Mouse (Mus musculus) gastrocnemius, postnatal 10 days (tissue): ENCODE measurements around the gene Vsx2. TPM values are rescaled to one million over a fixed set of nuclear protein-coding genes. Genes with fewer than 3 reads are reported as not detected.
"Not testable (repeated sequence)": the region's sequence is repeated elsewhere in the genome, so short reads cannot be mapped to it uniquely, and the experiment has no call there.

ENCODE experiments used
- DNase-seq: peaks from one replicate; pipeline ENCODE4 v3.0.0; 2021; ENCODE audit warnings: mixed read lengths
- long read RNA-seq, 2 experiments: library from polyadenylated mRNA; stranded (forward); transcript quantifications; one replicate each; pipeline ENCODE4 v2.0.0; 2021
- total RNA-seq, 2 experiments: library from RNA; stranded (reverse); gene quantifications; 2 replicates each; pipeline ENCODE4 v1.2.3; 2021

The Vsx2 gene
- under 1 TPM in 1 of 2 experiments, not detected in 1; 0.07 TPM for total RNA-seq
- long read RNA-seq, experiment 1, result 0 reads
- long read RNA-seq, experiment 2, result 0 reads

DNA sequence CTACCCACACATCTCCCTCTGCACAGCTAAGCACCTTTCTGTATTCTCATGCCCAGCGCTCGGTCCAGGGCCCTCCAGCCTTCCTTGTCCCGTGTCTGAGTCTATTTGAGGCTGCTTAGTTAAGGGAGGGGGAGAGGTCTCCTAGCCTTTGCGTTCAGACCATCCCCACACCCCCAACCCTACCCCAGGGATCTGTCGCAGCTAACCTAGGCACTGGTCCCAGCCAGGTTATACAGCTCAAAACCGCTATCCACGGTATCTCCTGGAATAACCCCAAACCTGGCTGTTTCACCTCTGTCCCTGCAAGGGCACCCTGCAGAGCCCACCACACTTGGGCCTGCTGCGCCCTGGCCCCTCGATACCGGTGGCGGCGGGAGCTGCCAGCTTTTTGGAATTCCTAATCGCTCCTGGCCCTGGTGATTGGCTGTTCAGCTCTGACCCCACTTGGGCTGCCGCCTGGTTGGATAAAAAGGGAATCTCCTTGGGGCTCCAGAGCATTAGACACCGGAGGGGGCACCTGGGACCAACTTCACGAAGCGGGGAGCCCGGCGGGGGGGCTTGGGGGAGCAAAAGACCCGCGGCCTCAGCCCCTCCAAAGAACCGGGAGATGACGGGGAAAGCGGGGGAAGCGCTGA lies at the start of gene Vsx2:
Vsx2 (plus strand) TSS at position 427 of the 635 bp plus-strand sequence.
- no peak for DNase-seq

- DNase-seq, result no peak
Measured at GRCm38 (mm10) chr12:84523728-84524127, 45.8 kb upstream of the Vsx2 start.

- DNase-seq, result no peak
Measured at GRCm38 (mm10) chr12:84524147-84525050, 45.2 kb upstream of the Vsx2 start.

DNA sequence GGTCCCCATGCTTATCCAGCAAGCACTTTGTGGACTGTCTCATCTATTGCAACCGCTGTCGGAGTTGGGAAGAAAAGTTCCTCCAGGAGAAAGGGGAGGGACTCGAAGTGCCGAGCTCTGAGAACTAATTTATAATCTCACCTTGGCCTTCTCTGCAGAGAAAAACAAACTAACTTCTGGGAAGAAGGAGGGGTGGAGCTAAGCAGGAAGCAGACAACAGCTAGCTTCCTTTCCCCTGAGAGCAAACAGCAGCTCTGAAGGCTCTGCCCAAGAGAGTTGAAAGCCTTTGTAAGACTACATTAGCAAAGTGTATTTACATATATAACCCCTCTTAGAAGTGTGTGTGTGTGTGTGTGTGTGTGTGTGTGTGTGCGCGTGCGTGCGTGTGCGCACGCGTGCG lies 44.1 kb upstream of the Vsx2 start:
- DNase-seq, result no peak

GRCm38 (mm10) chr12:84530426-84530825 lies 39.1 kb upstream of the Vsx2 start:
- no peak for DNase-seq

- DNase-seq, result no peak
Measured at GRCm38 (mm10) chr12:84531906-84532829, 37.4 kb upstream of the Vsx2 start.

GRCm38 (mm10) chr12:84532830-84533199 lies 36.7 kb upstream of the Vsx2 start:
- DNase-seq, result no peak

DNA sequence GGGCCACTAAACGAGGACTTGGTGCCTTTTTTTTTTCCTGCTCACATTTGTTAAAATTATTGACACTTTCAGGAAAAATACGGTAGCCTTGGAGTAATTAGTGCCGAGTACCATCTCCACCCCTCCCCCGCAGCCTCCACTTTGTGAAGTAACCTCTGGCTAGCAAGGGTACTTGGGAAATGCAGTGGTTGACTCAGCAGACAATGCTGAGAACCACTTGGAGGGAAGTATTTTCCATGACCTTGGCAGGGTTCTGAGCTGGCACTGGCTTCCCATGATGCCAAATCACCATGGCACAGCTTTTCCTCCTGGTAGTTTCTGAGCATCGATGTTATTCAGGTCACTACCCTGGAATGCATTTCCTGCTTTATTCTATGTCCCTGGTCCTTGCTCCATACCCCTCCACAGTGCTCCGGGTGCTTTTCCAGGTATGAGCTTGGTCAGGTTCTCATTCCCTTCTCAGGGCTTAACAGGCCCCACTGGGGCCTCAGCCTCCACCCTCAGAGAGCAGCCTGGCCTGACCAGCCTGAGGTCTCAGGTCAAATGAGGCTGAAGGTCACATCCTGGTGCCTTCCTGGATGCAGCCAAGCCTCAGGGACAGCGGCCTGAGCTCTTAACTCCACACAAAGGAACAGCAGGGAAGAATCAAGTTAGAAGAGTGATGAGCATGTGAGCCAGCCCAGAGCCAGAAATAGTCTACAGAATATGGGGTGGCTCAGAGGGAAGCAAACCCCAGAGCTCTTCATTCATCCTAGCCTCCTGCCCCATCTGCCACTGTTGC lies 35.7 kb upstream of the Vsx2 start:
- DNase-seq, result no peak

- DNase-seq, result not testable (repeated sequence)
Measured at GRCm38 (mm10) chr12:84539537-84539936, 30.0 kb upstream of the Vsx2 start.

DNA sequence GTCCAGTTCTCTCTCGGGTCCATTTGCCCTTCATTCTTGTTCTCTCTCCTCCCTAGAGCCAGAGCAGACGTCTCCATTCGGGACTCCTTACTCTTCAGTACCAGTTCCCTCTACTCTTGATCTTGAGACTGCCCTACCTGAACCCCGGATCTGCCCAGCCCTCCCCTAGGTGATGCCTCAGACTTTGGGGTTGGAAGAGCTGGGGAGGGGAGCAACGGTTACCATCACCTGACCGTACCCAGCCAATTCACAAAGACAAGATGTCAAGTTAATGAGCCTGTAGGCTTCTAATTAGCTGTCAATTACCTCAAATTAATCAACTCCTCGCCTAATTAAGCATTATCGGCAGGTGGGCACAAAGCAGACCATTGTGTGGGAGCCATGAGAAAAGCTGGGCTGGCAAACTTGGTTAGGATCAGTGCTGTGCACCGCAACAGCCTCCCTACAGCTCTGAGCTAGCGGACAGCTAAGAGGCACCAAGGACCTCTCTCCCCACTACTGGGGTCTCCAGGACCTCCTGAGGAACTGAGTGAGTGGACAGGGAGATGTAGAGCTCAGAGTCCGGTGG lies 28.1 kb upstream of the Vsx2 start:
- DNase-seq, result no peak

GRCm38 (mm10) chr12:84546028-84546427 lies 23.5 kb upstream of the Vsx2 start:
- peak; percentile 68 for DNase-seq

DNA sequence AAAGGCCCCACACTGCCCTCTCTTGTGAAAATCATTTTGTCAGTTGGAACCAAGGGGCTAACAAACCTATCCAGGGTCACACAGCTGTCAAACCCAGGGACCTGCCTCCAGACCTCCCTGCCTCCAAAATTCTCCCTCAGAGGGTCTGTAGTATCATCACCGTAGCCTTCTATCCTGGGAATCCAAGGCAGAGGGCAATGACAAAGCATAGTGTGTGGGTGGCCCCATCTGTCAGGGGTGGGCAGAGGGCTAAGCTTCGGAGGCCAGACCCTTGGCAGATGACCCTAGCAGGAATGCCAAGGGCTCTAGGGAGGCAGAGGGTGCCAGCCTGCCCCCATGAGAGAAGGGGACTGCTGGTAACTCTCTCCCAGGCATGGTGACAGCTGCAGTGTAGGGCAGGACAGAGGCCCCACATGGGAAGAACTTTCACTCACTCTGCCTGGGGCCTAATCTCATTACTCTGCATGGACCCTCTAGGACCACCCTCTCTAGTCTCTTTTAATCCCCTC lies 22.9 kb upstream of the Vsx2 start:
- DNase-seq, result no peak

- no peak for DNase-seq
Measured at GRCm38 (mm10) chr12:84548251-84548650, 21.3 kb upstream of the Vsx2 start.

- DNase-seq, result no peak
Measured at GRCm38 (mm10) chr12:84555218-84555617, 14.3 kb upstream of the Vsx2 start.

DNA sequence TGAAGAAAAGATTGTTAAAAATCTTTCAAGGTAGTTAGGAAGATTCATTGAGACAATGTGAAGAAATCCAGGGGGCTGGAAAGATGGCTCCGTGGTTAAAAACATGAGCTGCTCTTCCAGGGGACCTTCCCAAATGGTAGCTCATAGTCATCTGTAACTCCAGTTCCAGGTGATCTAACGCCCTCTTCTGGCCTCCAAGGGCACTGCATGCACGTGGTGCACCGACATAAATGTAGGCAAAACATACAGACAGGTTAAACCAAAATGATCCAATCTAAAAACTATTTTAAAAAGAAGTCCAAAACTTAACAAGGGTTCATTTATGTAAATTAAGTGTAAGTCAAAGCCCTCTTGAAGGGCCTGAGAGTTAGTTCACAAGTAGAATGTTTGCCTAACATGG lies 7.0 kb upstream of the Vsx2 start:
- no peak for DNase-seq

DNA sequence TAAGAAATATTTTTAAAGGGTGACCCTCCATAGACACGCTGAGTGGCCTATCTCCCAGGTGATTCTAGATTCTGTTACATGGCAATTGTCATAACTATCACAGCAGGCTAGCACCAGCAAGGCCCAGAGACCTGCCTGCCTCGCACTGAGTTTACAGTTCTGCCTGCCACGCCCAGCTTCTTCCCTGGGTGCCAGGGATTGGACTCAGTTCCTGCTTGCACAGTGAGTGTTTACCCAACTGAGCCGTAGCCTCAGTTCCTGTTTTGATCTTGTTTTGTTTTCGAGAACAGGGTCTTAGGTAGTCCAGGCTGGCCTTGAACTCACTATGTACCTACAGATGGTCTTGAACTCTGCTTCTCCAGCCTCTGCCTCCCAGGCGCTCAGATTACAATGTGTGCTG lies 2.0 kb upstream of the Vsx2 start:
- DNase-seq, result no peak

DNA sequence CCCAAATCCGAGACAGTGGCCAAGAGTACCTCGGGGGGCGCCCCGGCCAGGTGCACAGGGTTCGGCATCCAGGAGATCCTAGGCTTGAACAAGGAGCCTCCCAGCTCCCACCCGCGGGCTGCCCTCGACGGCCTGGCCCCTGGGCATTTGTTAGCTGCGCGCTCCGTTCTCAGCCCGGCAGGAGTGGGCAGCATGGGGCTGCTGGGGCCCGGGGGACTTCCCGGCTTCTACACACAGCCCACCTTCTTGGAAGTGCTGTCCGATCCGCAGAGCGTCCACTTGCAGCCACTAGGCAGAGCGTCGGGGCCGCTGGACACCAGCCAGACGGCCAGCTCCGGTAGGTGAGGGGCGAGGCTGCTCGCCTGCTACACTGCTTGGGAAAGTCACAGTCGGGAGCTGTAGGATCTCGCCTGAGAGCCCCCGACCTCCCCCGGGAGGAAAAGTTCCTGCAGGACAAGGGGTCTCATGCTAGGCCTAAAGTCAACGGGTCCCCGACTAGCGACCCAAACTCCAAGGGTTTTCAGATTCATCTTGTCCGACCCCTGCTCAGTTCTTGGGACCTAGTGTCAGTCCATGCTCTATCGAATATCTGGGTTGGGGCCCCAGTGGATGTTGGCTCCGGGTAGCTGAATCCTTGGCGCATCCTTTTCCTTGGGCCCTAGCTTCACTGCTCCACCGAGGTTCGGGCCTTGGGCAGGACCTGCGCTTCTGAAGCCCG lies 573 bp downstream of the Vsx2 start:
- no peak for DNase-seq

DNA sequence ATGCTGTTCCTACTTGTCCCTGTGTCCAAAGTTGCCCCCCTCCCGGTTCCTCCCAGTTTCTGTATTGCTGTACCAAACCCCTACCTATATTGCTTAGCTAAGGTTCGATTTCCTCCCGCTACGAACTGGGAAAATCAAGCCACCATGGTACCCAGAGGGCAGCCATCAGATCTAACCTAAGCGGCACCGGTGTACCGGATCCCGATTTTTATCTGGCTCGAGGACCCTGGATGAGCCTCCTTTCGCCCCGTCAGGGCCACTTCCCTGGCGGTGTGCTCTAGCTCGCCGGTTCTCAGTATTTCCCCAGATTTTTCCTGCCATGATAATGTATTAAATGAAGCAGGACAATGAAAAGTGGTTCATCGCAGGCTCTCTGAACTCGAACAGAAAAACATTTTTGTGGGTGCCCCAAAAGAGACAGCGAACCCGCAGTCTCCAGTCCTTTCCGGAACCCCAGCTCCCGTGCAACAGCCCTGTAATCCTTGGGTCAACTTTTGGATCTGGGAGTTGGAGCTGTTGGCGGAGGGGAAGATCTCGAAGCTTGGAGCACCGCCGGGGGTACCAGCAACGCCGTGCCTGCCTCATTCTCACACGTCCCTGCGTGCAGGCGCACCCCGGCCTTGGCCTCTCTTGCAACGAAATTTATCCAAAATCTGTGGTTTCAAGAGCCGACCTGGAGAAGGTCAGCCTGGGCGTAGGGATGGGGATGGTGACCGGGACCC lies 1.3 kb downstream of the Vsx2 start:
- DNase-seq, result no peak

GRCm38 (mm10) chr12:84571466-84572340 lies 2.1 kb downstream of the Vsx2 start:
- no peak for DNase-seq
